Mouse (Mus musculus): ENCODE measurements at regions not wholly inside any gene's neighbourhood (a gene's known extent, or its start where the extent isn't known, plus 50 kb on each side); places are given as distances from the start of the nearest gene placed in this dataset.

DNA sequence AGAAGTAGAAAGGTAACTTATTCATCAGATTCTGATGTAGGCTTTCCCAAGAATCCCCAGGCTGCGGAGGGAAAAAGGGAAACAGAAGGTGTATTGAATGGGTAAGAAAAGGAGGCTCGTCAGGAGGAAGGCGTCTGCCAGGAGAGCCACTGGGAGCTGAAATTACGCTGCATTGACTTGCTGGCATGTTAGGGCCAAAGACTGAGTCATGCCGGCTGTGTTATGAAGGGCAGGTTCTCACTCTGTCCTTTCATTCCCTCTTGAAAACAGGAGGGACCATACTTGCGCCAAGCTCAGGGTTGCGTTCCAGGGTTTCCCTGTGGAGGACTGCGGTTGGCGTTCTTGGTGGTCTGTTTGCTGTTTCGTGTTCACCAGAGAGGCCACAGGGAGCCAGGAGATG lies 128.3 kb upstream of the Krr1 start:
- ATAC-seq (replicated peaks in 1 of 2; ENCODE audit: insufficient read depth in 1 of 2, low FRiP score in 2 of 2, low TSS enrichment in 1 of 2, low read depth in 1 of 2, poor library complexity in 2 of 2, severe bottlenecking in 2 of 2): no peak

DNA sequence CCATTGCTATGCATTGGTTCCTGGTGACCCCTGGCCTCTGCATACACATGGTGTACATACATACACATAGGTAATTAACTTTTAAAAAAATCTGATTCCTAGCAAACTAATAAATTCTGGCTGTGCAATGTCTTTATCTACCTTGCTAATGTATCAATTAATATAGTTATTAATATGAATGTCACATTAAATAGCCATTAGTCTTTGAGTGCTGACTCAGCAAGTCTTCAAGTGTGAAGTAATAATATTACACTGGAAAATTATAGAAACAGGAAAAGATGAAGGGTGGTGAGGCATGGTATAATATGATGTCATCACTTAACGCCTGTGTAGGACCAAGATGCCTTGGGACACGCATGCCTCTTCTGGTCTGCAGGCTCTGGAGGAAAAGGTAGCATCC lies 126.5 kb upstream of the Krr1 start:
- ATAC-seq (replicated peaks in 1 of 2; ENCODE audit: insufficient read depth in 1 of 2, low FRiP score in 2 of 2, low TSS enrichment in 1 of 2, low read depth in 1 of 2, poor library complexity in 2 of 2, severe bottlenecking in 2 of 2): no peak

DNA sequence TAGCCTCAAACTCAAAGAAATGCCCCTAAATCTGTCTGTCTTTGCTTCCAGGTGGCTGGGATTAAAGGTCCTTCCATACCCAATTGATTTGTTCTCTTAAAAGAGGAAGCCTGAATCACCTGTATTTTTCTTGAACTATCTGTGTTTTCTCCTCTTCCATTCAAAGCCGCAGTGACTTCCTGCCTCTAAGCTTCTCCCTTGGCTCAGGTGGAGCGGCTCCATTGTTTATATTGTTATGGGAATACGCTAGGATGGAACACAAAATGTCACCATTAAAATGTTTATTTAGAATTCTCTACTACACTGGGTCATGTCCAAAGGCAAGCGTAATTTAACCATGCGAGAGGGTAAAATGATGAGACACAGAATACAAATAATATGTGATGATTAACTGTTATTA lies 118.2 kb upstream of the Krr1 start:
- ATAC-seq (replicated peaks in 1 of 2; ENCODE audit: insufficient read depth in 1 of 2, low FRiP score in 2 of 2, low TSS enrichment in 1 of 2, low read depth in 1 of 2, poor library complexity in 2 of 2, severe bottlenecking in 2 of 2): no peak

DNA sequence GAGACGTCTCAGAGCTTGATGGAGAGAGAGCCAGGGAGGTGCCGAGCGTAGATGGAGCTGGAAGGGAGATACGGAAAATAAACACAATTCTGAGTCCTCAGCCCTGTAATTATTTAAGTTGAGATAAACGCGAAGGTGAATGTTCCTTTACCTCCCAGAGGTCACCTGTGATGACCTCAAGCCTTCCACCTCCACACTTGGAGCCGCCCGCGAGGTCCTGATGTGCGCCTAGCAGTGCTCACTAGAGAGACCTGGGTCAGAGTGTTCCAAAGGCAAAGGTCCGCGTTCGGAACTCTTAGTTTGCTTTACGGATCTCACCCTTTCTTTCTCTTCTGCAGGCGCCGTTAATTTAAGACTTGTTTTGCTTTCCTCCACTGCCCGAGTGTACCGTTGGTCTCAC lies 117.0 kb upstream of the Krr1 start:
- ATAC-seq (replicated peaks in 1 of 2; ENCODE audit: insufficient read depth in 1 of 2, low FRiP score in 2 of 2, low TSS enrichment in 1 of 2, low read depth in 1 of 2, poor library complexity in 2 of 2, severe bottlenecking in 2 of 2): no peak

DNA sequence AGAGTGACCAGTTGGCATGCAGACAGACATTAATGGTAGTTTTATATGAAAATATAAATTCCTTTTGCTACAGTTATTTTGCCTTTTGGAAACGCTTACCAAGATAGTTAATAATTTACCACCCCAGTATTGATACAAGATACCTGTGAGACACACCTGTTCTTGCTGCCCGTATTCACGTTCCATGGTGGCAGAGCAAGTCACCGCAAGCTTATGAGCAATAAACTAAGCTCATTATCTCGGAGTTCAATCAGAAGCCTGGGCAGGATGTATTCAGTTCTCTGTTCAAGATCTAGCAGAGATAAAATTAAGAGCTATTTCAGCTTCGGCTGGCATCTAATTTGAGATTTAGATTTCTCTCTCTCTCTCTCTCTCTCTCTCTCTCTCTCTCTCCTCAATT lies 114.1 kb upstream of the Krr1 start:
- ATAC-seq (replicated peaks in 1 of 2; ENCODE audit: insufficient read depth in 1 of 2, low FRiP score in 2 of 2, low TSS enrichment in 1 of 2, low read depth in 1 of 2, poor library complexity in 2 of 2, severe bottlenecking in 2 of 2): no peak

DNA sequence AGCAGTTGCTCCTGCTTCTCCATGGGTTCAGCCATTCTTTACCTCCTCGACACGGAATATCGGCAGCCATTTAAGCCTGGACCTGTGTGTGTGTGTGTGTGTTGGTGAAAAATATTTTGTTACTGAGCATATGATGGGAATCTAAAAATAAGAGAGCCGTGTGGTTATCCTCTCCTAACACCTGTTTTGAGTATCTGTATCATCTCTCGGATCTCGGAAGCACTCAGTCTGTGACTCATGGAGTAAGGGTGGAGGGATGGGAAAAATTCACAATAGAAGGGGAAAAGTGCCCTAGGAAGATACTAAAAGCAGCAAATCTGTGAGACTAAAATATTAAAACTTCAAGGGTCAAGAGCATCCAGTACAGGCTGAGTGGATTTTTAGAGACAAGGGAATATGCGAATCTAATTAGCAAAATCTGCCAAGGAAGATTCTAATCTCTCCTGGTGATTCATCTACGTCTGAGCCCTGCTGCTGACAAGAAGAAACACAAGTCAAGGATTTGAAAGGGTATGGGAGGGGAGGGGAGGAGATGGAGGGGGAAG lies 107.1 kb upstream of the Krr1 start:
- no peak for ATAC-seq (replicated peaks in 1 of 2; ENCODE audit: insufficient read depth in 1 of 2, low FRiP score in 2 of 2, low TSS enrichment in 1 of 2, low read depth in 1 of 2, poor library complexity in 2 of 2, severe bottlenecking in 2 of 2)

DNA sequence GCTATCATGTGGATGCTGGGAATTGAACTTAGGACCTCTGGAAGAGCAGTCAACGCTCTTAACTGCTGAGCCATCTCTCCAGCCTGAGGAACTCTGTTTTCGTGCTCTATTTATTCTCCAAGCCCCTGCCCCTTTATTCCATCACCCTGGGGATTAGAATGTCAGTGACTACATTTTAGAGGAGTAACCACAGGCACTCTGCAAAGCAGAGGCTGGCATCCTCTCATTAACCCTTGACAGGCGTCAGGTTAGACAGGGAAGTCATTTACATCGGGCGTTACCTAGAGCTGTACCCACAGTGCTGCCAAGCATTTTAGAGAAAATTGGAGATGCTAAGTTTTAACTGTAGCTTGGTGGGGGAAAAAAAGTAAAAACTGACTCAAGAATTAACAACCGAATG lies 105.4 kb upstream of the Krr1 start:
- ATAC-seq (replicated peaks in 1 of 2; ENCODE audit: insufficient read depth in 1 of 2, low FRiP score in 2 of 2, low TSS enrichment in 1 of 2, low read depth in 1 of 2, poor library complexity in 2 of 2, severe bottlenecking in 2 of 2): no peak

DNA sequence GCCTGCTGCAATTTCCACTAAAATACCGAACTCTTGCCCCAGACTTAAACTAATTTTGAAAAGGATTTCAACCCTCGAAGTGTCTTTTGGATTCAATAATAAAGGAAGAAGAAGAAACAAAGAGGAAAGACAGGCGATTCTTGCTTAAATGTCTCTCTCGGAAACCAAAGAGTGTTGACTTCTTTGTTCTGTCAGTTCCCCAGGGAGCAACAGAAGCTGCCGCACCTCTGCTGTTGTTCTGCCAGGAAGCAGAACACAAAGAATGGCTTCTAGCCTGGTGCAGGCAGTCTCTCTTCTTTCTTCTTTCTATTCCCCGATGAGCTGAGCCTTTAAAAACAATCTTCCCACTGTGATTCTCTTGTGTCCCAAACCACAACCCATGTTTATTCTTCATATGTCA lies 104.9 kb upstream of the Krr1 start:
- no peak for ATAC-seq (replicated peaks in 1 of 2; ENCODE audit: insufficient read depth in 1 of 2, low FRiP score in 2 of 2, low TSS enrichment in 1 of 2, low read depth in 1 of 2, poor library complexity in 2 of 2, severe bottlenecking in 2 of 2)

DNA sequence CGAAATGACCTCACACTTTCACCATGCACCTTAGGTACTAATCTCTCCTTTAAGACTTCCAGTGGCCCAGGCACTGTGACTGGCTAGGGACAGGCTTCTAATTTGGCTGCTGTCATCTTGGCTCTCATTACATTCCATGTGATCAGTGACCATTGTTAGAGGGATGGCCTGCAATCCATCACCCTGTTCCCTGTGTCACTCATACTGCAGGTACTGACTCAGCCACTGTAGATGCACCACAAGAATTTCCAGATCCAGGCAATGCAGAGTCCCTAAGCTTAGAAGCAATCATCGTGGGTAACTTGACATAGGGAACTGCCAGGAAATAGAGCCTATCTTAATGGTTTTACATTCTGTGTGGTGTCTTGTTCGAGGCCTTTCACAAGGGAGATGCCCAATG lies 92.1 kb upstream of the Krr1 start:
- ATAC-seq (replicated peaks in 1 of 2; ENCODE audit: insufficient read depth in 1 of 2, low FRiP score in 2 of 2, low TSS enrichment in 1 of 2, low read depth in 1 of 2, poor library complexity in 2 of 2, severe bottlenecking in 2 of 2): no peak

DNA sequence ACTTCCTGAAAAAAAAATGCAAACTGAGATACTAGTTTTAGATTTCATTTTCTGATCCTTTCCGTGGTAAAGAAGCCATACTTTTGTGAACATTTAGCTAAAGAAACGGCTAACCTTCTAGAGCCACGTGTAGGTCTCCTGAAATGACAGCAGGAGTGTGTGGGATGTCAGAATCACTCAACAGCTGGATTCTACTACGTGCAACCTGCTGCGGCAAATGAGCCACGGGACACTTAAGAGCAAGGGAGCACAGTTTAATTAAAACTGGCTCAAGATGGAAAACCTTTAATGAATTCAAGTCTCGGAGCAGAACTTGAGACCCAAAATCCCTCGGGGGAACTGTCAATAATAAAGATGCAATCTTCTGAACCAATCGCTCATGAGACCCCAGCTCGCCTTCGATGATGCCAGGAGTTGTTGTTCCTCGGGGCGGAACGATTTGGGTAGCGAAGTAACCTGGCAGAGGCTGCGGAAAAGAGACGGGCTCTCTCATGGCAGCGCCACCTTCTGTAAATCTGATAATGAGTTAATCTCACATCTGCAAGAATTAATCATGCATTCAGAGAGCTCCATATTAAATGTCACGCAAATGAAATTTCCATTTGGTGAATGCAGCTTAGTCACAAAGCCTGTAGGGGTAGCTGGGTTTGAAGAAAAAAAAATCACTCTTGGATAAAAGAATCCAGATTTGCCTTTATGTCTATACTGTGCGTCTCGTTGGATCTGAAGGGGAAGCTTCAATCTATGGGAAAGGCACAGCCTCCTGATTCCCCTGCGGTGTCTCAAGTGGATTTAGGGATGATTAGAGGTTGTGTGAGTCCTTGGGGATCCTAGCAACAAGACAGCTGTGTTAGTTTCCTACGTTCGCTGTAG lies 90.9 kb upstream of the Krr1 start:
- ATAC-seq (replicated peaks in 1 of 2; ENCODE audit: insufficient read depth in 1 of 2, low FRiP score in 2 of 2, low TSS enrichment in 1 of 2, low read depth in 1 of 2, poor library complexity in 2 of 2, severe bottlenecking in 2 of 2): no peak

DNA sequence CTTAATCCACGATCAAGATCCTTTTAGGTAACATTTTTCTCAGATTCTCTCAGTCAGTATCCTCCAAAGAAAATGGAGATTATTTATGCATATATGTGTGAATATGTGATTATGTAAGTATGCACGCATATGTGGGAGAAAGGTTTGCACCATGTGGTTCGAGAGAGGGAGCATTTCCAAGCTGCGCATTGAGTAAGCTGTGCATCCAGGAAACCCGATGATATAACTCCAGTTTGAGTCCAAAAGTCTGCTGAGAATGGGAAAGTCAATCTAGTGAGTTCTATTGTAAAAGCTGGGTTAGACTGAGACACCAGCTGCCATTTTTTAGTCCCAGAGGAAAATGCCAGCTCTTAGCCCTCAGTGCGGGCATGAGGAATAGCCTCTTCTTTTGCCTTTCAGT lies 89.9 kb upstream of the Krr1 start:
- ATAC-seq (replicated peaks in 1 of 2; ENCODE audit: insufficient read depth in 1 of 2, low FRiP score in 2 of 2, low TSS enrichment in 1 of 2, low read depth in 1 of 2, poor library complexity in 2 of 2, severe bottlenecking in 2 of 2): no peak

DNA sequence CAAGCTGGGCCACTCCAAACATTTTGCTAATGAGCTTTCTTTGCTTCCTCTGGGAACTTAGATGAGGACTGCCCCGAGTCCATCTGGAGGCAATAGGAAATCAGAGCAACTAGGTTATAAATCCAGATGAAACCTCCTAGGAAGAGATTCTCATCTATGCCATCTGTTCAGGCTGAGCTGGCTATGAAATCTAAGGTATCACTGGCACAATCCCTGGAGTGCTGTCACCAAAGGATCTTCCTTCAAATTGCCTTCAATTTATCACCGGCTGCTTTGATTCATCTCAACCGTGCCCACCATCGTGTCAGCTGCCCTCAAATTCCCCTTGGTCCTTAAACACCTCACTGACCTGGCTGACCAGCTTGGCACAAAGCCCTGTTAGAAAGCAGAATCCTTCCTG lies 87.8 kb upstream of the Krr1 start:
- no peak for ATAC-seq (replicated peaks in 1 of 2; ENCODE audit: insufficient read depth in 1 of 2, low FRiP score in 2 of 2, low TSS enrichment in 1 of 2, low read depth in 1 of 2, poor library complexity in 2 of 2, severe bottlenecking in 2 of 2)

DNA sequence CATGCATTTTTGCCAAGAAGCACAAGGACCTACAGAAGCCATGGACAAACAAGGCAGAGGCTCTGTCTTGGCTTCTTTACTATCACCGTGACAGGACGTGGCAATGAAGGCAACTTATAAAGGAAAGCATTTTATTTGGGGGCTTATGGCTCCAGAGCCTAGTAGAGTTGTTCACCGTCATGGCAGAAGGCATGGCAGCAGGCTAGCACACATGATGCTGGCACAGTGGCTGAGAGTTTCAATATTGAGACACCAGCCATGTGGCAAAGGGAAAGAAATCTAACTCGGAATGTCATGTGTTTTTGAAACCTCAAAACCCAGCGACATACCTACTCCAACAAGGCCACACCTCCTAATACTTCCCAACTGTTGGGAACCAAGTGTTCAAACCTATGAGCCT lies 83.4 kb upstream of the Krr1 start:
- no peak for ATAC-seq (replicated peaks in 1 of 2; ENCODE audit: insufficient read depth in 1 of 2, low FRiP score in 2 of 2, low TSS enrichment in 1 of 2, low read depth in 1 of 2, poor library complexity in 2 of 2, severe bottlenecking in 2 of 2)

DNA sequence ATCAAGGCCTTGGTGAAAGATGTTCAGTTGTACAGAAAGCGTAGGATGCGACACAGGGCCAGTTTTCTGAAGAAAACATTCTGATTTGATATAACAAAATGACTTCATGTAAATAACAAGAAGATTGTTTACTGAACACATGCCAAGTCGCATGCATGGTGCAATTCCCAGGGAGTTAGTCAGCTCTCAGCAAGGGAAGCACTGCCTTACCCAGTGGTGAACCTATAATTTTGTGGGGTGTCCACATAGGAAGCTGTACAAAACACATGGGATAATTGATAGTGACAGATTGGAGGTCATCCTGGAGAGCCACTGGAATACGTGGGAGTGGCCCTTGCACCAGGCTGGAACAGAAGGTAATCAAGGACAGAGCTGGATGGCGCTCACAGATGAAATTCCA lies 79.0 kb upstream of the Krr1 start:
- no peak for ATAC-seq (replicated peaks in 1 of 2; ENCODE audit: insufficient read depth in 1 of 2, low FRiP score in 2 of 2, low TSS enrichment in 1 of 2, low read depth in 1 of 2, poor library complexity in 2 of 2, severe bottlenecking in 2 of 2)

DNA sequence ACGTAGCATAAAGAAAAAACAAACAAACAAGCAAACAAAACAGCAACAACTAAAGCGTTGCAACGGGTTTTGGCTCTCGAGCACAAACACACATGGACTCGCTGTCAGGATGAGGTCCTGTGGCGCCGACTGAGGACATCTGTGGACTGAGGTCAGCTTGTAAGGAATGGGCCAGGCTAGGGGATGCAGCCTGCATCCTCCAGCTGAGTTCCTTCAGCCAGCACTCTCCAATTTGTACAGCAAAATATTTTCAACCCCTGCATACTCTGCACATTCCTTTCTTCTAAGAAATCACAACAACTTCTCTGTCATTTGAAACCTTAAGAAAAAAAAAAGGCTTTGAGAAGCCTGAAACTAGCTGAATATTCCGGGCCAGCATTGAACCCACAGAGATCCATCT lies 78.5 kb upstream of the Krr1 start:
- no peak for ATAC-seq (replicated peaks in 1 of 2; ENCODE audit: insufficient read depth in 1 of 2, low FRiP score in 2 of 2, low TSS enrichment in 1 of 2, low read depth in 1 of 2, poor library complexity in 2 of 2, severe bottlenecking in 2 of 2)

DNA sequence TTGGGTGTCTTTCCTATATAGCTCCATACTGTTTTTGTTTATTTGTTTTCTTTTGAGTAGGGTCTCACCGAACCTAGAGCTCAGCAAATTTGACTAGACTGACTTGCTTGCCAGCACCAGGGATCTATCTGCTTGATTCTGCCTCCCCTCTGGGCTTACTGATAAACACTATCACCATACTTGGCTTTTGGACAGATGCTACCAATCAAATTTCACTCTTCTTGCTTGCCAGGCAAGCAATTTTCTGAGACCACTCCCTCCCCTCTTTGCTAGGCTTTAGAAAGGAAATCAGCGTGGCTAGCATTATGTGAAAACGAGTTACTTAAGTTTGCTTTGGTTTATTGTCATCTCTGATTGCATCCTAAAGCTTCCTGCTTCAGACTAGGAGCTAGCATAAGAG lies 75.1 kb upstream of the Krr1 start:
- ATAC-seq (replicated peaks in 1 of 2; ENCODE audit: insufficient read depth in 1 of 2, low FRiP score in 2 of 2, low TSS enrichment in 1 of 2, low read depth in 1 of 2, poor library complexity in 2 of 2, severe bottlenecking in 2 of 2): no peak

DNA sequence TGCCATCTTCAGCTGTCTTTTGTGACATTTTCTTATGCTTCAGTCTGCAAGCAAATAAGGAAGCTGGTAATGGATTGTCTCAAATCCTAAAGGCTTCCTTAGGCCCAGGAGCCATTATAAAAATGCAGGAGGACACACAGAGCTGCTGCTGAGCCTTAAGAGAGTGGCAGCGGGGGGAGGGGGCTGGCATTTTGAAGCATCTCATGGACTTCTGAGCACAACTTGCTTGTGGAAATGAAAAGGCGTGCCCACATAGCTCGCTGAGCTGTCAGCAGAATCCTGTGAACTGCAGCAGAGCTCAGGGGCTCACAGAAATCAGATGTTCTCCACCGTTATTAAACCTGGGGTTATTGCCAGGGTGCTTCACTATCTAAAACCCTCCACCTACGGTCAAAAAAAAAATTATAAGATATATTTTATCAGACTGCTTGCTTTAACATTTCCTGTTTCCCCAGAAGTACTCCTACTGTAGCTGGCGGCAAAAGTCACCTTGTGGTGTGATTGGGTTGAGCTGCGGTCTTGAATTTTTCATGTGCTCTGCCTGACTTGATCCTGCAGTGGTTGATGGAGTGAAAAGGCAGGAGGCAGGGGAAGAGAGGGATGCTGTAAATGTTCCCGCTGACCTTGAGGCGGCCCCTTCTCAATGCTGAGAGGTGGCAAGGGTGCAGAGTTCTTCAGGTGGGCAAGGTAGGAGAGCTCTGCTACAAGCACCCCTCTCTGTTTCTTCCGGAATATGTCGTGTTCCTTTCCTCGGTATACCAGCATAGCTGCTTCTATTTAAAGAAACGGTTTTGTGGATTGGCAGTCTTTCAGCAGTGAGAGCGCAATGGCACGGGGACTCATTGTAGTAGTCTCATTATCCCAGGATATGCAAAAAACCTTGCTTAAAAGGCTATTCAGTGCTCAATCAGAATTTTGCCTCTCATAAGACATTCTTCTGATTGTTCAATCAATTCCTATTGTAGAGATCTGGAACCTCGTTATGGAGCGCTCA lies 71.4 kb upstream of the Krr1 start:
- ATAC-seq (replicated peaks in 1 of 2; ENCODE audit: insufficient read depth in 1 of 2, low FRiP score in 2 of 2, low TSS enrichment in 1 of 2, low read depth in 1 of 2, poor library complexity in 2 of 2, severe bottlenecking in 2 of 2): no peak

DNA sequence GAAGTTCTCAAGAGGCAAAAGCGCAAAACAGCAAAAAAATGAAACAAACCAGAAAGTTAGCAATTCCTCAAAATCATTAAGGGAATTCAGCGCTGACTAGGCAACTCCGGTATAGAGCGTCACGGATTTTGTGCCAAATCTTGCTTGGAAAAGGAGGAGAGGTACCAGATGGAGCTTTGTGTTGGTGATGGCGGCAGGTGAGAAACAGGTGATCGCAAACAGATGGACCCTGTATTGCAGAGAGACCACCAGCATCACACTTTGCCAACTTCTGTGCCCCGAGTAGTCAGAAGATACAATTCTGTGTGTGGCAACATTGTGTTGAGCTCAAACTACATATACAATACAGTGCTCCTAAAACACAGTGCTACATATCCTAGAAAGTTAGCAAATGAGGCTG lies 68.5 kb upstream of the Krr1 start:
- no peak for ATAC-seq (replicated peaks in 1 of 2; ENCODE audit: insufficient read depth in 1 of 2, low FRiP score in 2 of 2, low TSS enrichment in 1 of 2, low read depth in 1 of 2, poor library complexity in 2 of 2, severe bottlenecking in 2 of 2)
